Mouse (Mus musculus) megakaryocyte progenitor cell, adult 5-6 weeks (primary cell): ENCODE results near the gene Mok. TPM values are rescaled to one million over a fixed set of nuclear protein-coding genes. Genes with fewer than 3 reads are reported as not detected.

Experiments
- ATAC-seq: replicated peaks from 2 replicates; pipeline ENCODE4 v1.8.0; 2016; ENCODE audit warnings: mild to moderate bottlenecking, moderate TSS enrichment, inconsistent platforms; ENCODE audit not compliant: poor library complexity
- total RNA-seq, 2 experiments: library from RNA; stranded (forward) in 1 of 2; stranded (reverse) in 1 of 2; fragments of 157-497, 149-512 nt in 1 of 2; fragments of 200-1000 nt in 1 of 2; gene quantifications; 2 replicates each; pipeline versions ENCODE4 v1.2.3 to v1.2.4; 2015 to 2017

Gene Mok
- total RNA-seq, 2 experiments from 2014 or later, result 1.0 to 2.2 TPM

- ATAC-seq, result peak; percentile 56
These were observed 9.5 kb upstream of the Mok start, which contains the start of gene Zfp839 for GRCm38 (mm10) chr12:110850010-110850928. Zfp839 (plus strand) TSS chr12:110850253.

DNA sequence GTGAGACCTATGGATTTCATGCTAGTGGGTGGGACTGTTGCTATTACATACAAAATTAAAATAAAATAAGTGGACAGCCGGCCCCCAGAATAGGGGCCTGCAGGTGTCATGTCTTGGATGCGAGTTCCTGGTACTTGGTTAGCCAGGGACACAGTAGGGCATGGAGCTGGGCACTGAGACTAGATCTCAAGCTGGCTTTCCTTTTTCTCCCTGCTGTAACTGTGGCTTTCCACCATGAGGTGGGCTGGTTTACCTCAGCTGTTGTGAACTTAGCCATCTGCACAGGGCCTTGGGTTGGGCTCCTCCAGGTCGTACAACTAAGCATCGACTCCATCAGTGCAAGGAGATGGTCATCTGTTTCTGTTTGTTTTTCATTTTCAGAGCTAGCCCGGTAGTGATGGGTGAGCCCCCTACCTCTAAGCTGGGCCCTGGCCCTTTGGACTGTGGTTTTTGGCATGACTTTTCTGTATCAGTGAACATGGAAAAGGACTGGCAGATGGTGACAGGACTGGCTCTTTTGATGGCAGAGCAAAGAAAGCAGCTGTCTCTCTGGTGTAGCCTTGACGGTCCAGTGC lies 5.5 kb upstream of the Mok start:
- ATAC-seq, result no peak

DNA sequence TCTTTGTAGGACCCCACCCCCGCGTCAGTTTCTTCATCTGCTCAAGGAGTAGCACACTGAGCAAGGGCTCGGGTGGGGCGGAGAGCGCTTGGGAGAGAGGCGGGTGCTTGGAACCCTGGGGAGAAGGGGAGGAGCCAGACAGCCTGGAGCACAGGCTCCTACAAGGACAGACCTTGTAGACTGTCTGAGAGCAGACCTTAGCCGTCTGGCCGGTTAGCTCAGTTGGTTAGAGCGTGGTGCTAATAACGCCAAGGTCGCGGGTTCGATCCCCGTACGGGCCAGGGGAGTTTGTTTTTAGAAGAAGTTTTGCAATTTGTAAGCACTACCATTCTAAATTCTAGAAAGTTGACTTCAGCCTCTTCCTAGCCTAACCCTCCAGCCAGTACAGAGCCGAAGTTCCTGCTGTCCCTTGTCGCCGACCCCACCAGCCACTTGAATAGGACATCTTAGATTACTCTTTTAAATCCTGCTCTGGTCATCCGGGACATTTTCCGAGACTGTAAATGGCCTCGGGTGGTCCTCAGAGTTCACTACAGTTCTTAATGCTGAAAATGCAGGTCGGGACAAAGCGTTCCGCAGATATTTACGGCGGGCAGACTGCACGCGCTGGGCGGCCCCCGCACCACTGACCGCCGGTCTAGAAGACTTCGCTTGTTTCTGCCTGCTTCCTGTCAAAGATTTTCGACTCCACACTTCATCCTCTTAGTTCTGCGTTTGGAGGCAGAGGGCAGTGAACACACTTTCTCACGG lies 4.6 kb upstream of the Mok start:
- ATAC-seq, result peak; percentile 71

DNA sequence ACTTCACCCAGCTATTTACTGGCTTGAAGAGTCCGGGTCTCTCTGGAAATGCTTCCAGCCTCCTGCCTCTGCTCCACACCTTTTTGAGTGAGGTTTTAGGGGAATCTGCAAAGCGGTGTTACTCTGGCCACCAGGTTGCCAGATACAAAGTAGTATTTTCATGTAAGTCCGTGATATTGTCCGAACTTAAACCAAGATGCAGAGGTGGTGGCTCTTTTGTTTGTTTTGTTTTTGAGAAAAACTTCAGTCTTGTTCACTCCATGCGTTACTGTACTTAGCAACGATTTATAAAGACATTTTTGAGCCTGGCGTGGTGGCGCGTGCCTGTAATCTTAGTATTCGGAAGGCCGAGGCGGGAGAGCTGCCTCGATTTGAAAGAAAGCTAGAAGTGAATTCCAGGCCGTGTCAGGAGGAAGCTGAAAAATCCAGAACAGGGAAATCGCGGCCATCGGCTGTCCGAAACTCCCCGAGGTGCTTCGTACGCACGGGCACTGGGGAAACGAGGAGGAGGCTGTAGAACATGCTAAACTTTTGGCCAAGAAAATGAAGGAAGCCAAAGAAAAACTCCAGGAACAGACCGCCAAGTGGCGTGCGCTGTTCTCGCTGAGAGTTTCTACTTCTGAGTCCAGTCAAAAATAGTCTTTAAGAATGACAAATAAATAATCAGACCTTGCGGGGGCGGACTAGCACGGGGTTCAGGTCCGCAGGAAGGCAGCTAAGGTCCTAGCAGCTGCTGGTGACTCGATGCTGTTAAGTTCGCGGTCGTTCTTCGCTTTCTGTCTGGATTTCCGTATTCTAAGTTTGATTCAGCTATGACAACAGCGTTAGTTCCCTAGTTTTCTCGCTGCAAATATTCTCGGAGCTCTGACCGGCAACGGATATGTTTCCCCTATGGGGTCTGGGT lies 3.7 kb upstream of the Mok start:
- ATAC-seq, result peak; percentile 30

DNA sequence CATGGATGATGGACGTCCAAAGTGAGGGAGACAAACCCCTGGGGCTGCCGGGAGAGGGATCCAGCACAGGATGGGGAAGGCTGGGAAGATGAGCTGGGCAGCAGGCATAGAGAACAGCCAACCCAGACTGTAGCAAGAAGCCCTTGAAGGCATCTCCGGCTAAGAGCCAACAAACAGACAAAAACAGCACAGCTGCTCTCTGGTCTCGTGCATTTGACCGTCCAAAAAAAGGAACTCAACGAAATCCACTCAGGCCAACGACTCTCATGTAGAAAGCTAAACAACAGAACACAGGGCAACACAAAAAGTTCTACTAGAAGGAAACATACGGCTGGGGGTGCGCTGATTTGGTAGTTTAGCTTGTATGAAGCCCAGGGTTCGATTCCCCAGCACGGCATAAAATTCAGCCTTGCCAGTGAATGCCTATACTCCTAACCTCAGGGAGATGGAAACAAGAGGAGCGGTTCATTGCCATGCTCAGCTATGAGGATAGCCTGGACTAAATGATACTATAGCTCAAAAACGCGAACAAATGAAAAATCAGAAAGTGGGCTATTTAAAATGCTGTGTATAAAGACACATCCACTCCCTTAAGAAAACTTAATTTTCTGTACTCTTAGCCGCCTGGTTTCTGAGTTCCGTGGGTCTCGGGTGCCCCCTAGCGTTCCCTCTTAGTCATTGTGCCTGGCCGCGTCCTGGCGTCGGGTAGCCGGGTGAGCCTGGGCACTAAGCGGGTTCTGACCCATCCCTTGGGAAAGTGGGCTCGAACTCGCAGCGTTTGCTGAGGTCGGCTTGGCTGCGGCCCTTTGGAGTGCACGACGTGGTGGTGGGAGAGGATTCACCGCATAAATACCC lies 2.7 kb upstream of the Mok start:
- ATAC-seq, result peak; percentile 58

DNA sequence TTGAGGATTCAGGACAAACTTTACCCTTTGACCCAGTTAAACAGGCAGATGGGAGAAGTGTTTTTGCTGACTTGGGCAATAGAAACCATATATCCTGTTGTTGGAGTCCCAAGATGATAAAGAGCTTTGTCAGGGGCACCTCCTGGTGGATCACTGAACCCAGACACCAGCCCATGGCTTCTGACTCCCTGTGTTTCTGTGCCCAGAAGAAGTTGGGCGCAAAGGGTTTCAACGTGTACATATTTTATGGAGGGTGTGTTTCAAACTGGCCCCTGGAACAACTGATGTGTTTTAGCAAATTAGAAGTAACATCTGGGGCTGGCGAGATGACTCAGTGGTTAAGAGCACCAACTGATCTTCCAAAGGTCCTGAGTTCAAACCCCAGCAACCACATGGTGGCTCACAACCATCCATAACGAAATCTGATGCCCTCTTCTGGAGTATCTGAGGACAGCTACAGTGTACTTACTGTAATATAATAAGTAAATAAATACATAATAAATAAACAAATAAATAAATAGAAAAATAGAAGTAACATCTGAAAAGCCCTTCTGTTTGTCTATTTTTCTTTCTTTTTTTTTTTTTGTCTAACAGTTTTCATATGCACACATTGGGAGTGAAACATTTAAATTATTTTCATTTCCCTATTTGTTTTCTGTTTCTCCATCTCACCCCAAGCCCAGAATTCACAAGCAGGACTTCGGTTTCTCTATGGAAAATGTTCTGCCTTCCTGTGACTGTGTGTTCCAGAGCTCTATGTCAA lies 1.2 kb upstream of the Mok start:
- no peak for ATAC-seq

DNA sequence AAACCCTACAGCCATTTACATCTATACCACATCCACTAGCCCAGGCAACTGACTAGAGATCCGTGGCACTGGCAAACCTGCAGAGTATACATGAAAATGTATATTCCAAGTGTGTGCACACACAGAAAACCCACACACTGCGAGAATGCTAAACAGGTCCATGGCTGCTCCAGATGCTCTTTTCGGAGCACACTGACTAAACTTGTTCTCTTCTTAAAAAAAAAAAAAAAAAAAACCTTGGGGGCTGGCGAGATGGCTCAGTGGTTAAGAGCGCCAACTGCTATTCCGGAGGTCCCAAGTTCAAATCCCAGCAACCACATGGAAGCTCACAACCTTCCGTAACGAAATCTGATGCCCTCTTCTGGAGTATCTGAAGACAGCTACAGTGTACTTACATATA lies 2.9 kb downstream of the Mok start:
- no peak for ATAC-seq

DNA sequence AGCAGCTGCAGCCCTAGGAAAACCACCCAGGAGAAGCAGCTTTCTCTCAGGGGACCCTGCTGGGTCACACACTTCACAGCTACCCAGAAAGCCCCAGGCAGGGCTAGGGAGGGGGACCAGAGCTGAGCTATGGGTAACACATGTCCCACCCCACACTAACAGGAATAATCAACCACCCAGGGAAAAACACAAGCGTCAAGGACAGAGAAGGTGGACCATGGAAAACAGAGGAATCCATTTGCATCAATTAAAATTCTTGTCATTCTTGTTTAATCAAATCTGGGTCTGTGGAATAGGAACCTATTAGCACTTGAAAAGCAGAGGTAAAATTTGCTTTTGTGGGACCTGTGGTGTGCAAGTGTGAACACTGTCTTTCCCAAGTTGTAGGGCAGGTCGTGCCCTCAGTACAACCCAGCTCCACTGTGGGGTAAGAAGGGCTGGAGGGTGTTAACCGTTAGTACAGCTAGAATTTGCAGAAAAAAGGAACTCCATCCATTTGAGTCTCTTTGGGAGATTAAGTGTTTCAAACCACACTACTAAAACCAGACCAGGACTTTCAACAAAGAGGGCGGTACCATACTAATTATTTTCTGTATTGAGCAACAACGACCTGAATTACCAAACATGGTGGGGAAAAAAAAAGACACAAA lies 3.4 kb downstream of the Mok start:
- ATAC-seq, result peak; percentile 63

DNA sequence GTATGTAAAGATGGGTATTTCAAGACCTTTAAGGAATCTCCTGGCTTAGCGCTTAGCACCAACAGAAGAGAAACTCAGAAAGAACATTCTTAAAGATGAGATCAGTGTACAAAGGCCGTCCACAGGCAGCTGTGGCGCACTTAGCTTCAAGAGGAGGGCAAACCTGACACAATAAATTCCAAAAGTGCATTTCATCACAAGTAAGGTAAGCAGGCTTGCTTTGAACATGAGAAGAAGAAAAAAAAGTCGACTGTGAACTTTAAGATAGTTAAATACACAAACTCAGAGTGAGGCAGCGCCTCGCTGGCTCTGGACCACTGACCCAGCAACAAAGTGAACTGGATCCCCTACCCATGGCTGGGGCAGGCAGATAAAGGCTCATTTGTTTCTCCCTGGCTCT lies 4.0 kb downstream of the Mok start:
- no peak for ATAC-seq

- ATAC-seq, result no peak
These were observed 5.6 kb downstream of the Mok start for GRCm38 (mm10) chr12:110835182-110835581.

GRCm38 (mm10) chr12:110830293-110831024 lies 10.3 kb downstream of the Mok start:
- ATAC-seq, result no peak

DNA sequence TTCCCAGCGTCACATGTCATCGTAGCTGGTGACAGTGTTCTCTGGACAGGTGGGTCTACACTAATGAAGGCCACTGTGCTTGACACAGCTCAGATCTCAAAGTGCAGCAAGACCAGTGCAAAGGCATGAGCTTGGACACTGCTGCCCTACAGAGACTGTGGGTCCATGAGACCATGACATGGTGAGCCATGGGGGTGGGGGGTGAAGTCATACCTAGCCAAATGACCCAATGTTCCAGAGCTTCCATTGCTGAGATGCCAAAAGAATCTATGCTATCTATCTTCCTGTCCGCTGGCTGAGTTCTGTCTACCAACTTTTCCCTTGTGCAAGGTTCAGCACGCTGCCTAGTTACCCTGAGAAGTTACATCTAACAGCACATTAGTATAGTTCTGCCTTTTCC lies 11.8 kb downstream of the Mok start:
- ATAC-seq, result no peak

- ATAC-seq, result no peak
These were observed 18.4 kb downstream of the Mok start for GRCm38 (mm10) chr12:110822366-110822765.

- ATAC-seq, result no peak
These were observed 19.0 kb downstream of the Mok start for GRCm38 (mm10) chr12:110821787-110822186.

- ATAC-seq, result no peak
These were observed 21.4 kb downstream of the Mok start for GRCm38 (mm10) chr12:110819367-110819766.

DNA sequence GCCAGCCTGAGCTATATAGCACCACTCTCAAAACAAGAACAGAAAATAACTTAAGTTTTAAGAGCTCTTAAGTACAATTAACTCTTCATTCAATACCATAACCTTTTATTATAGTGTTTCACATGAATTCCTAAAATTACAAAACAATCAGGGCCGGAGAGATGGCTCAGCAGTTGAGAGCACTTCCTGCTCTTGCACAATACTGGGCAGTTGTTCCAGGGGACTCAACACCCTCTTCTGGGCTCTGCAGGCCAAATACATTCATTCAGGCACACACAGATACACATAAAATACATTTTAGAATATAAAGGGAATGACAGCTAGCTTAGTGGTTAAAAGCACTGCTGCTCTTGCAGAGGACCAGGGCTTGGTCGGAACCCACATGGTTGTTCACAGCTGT lies 23.9 kb downstream of the Mok start:
- ATAC-seq, result peak; percentile 58

DNA sequence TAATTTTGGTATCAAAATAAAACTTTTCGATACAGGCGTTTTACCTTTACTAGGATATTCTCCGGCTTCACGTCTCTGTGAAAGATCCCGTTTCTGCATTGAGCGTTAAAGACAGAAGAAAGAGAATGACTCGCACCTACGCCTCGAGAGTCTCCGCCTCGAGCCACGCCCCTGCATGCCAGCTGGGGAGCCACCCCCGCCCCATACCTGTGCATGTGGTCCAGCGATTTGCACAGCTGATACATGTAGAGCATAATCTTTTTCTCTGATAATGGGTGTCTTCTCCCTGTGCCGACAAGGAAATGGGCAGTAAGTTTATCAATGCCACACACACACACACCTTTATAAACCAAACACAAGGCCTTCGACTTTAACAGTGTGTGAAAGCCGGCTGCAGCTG lies 25.8 kb downstream of the Mok start:
- no peak for ATAC-seq

GRCm38 (mm10) chr12:110813624-110814023 lies 27.1 kb downstream of the Mok start:
- no peak for ATAC-seq
